Mouse (Mus musculus): ENCODE results near the gene Tanc2.
A peak's percentile ranks its signal among the peaks of the same experiment; 100 is the strongest.

Gene Tanc2

DNA sequence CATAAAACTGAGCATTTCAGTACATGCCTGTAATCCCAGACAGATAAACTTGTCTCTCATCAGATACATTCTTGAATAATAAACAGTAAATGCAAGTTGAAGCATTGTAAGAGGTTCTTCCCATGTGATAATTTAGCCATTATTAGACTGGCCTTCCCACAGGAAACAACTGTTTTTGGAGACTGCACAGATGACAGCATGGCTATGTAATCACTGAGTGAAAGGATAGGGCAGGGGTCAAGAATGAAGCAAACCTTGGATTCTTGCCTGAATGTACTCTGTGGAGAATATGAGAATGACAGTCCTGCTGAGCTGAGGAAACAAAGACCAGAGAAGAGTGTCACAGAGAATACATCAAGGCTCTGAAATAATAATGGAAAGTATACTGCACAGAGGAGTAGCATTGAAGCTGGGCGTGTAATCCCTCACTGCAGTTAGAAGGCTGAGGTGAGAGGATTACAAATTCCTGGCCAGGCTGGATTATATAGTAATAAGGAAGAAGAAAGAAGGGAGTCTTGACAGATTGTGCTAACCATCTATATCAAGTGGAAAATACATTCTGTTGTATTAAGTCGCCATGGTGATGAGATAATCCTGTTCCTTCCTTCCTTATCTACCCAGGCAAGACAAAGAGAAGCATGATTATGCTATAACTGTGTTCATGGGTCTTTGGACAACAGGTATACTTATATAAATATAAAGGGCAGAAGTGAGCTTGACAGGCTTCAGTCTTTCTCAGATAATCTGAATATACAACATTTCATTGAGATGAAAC, 159.7 kb downstream of the Tanc2 start:
- TF ChIP-seq GATA4 (IDR thresholded peaks at IDR 0.05; ENCODE audit: insufficient replicate concordance, low read length), result peak; percentile 20; the same call in 1 of the 2 replicates

DNA sequence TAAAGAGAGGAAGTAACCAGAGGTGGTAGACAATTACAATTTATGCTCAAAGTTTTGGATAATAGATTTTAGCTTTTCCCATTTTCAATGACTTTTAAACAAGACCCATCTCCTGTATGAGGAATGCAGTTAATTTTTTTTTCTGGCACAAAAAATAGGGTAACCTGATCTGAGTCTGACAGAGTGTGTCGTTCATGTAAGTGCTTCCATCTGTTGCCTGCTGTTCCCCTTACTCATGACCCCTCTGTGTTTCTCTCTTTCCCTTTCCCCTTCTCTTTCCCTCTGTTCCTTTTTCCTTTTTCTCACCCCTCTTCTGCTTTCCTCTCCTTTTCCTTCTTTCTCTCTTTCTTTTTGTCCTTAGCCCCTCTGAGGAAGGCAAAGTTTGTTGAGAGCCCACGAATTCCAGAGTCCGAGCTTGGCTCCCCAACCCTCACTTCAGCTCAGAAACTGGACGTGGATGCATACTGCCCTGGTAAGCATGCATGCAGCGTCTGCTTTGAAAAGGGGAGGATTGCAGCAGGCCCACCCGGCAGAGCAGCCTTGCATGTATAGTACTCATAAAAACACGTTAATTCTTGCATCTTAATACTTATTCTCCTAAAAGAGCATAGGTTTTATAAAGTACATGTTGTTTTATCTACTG, 168.9 kb downstream of the Tanc2 start:
- no peak for TF ChIP-seq GATA4 (IDR thresholded peaks at IDR 0.05; ENCODE audit: insufficient replicate concordance, low read length)

DNA sequence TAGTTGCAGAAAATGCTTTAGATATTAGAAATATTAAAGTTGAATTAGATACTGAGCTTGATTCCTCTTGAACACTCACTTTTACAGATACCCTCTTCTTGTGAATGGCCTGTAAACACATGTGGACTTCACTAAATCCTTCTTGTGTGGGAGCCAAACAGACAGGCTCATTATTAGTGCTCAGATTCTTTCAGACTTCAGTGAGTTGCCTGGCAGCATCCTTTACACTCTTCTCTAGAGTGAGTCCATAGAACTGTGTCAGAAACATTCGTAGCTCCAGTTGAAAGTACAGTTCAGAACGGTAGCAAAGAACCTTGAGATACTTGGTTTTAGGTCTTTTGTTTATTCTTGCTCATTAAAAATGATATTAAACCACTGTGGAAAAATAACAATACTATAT, 169.6 kb downstream of the Tanc2 start:
- no peak for TF ChIP-seq GATA4 (IDR thresholded peaks at IDR 0.05; ENCODE audit: insufficient replicate concordance, low read length)

DNA sequence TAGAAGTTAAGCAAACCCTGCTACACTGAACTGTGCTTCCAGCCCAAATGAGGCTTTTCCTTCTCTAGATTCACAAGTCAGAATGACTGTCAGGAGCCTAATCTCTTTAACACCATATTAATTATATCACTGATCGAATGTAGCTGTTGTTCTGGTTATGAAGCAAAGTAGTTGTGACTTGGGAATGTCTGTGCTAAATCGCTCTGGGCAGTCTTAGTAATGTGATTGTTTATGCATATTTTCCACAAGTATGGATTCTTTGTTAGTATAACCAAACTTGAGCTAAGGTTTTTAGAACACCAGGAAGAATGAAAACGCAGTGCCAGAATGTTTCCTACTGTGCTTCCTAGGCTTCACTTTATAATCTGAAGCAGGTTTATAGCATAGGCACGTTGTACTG, 170.6 kb downstream of the Tanc2 start:
- no peak for TF ChIP-seq GATA4 (IDR thresholded peaks at IDR 0.05; ENCODE audit: insufficient replicate concordance, low read length)

DNA sequence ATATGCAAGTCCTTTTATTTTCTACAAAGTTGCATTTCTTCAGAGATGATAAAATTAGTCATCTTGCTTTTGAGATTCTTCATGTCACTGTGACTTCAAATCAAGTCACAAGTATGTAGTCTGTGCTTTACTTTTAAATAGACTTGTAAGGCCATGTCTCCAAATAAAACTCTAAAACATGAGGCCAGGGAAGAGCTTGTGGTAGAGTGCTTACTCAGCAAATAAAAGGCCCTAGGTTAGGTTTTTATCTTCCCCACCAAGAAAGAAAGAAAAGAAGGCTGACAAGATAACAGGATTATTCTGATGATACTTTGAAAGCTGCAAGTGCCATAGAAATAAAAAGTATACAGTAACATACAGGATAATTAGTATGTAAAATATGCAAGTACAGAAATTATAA, 188.0 kb downstream of the Tanc2 start:
- TF ChIP-seq GATA4 (IDR thresholded peaks at IDR 0.05; ENCODE audit: insufficient replicate concordance, low read length), result no peak

DNA sequence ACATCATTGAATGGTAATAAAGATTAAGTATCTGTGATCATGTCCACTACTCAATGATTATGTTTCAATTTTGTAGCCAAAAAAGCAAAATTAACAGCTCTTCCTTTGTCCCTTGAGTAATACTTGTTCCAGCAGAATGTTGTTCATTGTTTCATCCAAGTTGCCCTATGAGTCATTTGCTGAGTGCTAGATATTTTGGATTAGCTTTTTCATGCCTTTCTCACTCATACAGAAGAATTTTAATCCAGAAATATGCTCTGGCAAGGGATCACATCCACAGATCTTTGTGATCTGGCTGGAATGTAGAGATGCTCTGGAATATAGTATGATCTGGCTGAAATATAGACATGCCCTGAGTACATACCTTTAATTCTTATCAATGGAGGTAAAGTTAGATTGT, 202.7 kb downstream of the Tanc2 start:
- no peak for TF ChIP-seq GATA4 (IDR thresholded peaks at IDR 0.05; ENCODE audit: insufficient replicate concordance, low read length)

DNA sequence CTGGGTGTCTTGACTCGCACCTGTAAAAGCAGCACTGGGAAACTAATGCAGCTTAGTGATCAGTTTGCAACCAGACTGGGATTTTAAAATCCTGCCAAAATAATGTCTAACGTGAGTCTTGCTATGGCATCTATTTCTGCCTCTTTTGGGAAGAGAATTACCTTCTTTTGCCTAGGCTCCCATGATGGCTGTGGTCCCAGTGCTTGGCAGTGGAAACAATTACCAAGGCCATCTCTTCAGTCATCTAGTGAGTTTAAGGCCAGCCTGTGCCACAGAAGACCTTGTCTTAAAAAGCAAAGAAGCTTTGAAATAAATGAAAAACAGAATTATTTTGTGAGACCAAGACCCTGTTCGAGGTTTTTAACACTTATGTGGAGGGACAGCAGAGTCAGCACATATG, 213.9 kb downstream of the Tanc2 start:
- no peak for TF ChIP-seq GATA4 (IDR thresholded peaks at IDR 0.05; ENCODE audit: insufficient replicate concordance, low read length)

DNA sequence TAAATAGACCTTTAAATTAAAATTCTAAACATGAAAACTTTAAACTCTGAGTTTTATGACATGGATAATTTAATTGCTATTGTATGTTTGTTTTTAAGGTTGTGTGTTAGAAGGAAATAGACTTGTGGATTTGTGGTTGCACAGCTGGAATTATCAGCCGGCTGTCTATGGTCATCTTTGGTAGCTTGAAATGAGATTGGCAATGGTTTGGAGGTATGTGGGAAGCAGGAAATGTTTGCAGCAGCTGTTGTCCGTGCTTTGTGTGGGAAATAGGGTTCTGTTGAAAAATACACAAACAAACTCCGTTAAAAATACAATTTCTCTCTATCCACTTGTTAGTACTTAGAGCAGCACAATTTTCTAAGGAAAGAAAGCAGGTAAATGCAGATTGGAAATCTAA, 215.0 kb downstream of the Tanc2 start:
- no peak for TF ChIP-seq GATA4 (IDR thresholded peaks at IDR 0.05; ENCODE audit: insufficient replicate concordance, low read length)

DNA sequence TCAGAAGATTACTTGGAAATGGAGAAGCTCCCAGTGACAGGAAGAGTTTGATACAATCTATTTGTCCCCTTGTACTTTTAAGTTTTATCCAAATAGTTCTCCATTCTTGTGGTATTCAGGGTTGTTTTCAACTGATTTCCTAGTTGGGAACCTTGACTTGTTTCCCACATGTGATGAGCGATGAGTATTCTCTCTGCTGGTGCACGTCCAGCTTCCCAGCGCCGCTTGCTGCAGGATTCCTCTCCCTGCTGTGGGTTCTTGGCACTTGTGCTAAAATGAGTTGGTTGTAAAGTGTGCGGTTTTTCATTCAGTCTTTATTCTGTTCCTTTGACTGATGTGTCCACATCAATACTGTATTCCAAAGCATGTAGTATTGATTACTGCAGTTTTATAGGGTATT, 217.3 kb downstream of the Tanc2 start:
- no peak for TF ChIP-seq GATA4 (IDR thresholded peaks at IDR 0.05; ENCODE audit: insufficient replicate concordance, low read length)

DNA sequence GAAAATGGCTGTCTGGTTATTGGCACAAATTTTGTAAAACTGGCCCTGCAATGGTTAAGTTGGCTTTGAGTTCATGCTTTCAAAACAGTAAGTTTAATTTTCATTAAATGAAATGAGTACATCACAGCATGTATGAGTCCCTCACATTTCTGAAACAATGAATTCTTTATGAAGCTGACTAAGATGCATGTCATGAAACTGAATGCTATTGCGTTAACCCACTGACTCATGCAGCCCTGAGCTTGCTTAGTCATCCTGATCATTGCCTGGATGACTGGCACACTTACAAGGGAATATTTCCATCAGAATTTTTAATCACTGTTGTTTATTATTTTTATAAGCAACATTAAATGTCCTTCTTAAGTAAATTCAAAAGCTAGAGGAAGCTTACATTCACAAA, 233.5 kb downstream of the Tanc2 start:
- TF ChIP-seq GATA4 (IDR thresholded peaks at IDR 0.05; ENCODE audit: insufficient replicate concordance, low read length), result no peak

DNA sequence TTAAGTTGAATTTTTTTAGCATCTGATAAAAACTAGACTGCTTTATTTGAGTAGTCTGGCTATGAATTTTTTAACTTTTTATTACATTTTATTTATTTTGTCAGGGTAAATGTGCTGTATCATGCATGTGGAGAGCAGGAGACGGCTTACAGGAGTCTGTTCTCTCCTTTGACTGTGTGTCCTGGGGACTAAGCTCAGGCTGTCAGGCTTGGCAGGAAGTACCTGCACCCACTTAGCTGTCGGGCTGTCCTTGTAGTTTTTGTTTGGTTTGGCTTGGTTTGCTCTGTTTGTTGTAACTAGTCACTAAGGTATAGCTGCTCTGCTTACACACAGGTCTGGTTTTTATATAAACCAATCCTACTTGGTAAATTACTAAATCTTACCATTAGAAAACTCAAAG, 234.0 kb downstream of the Tanc2 start:
- no peak for TF ChIP-seq GATA4 (IDR thresholded peaks at IDR 0.05; ENCODE audit: insufficient replicate concordance, low read length)

DNA sequence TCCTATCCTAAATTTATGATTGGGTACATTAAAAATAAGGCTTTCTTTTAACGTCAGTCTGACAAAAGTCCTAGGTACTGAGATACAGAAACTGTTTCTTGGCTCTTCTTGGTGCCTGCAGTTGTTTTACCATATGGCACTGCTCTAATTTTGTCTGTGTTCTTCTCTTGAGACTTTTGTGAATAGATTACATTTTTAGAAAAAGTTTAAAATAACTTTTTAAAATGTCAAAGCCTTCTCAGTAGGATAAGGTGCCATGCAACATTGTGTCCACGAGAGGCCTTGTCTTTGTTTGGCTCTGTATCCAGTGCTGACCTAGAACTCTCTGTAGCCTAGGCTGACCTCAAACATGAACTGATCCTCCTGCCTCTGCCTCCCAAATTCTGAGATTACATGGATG, 238.4 kb downstream of the Tanc2 start:
- TF ChIP-seq GATA4 (IDR thresholded peaks at IDR 0.05; ENCODE audit: insufficient replicate concordance, low read length), result no peak

DNA sequence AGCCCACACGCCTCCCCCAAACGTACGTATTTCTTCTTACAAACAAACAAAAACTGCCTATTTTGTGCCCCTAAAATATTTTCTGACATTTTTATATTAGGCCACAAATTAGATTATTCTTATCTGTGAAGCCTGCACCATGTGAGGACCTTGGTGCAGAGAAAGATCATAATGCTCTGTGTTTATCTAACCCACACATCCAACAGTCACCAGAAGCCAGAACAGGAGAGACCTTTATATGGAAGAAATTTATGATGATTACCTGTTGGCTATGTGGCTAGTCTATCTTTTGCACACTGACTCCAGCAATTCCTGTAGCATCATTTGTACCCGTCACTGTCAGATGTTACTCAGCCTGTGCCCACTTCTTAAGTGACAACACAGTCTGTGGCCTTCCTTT, 245.4 kb downstream of the Tanc2 start:
- TF ChIP-seq GATA4 (IDR thresholded peaks at IDR 0.05; ENCODE audit: insufficient replicate concordance, low read length), result no peak

DNA sequence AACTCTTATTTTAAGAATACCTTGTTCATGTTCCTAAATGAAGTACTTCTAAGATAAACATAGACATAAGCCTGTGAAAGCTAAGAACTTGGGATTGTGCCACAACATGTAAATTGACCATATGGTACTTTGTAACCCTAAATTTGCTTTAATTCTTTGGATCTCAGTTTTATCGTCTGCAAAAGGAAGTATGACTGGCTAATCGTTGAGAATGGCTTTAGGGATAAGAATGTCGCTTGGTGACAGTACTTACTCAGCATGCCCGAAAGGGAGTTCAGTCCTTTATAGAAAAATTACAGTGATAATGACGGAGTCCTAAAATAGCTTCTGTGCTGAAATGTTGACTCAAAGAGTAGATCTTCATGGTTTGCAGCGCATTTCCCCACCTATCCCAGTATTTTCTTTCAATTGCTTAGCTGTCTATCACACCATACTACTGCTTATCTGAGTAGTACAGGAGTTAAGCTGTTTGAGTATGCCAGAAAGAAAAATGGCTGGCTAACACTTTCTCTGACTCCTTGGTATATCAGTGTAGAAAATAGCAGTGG, 246.6 kb downstream of the Tanc2 start:
- TF ChIP-seq GATA4 (IDR thresholded peaks at IDR 0.05; ENCODE audit: insufficient replicate concordance, low read length), result no peak

DNA sequence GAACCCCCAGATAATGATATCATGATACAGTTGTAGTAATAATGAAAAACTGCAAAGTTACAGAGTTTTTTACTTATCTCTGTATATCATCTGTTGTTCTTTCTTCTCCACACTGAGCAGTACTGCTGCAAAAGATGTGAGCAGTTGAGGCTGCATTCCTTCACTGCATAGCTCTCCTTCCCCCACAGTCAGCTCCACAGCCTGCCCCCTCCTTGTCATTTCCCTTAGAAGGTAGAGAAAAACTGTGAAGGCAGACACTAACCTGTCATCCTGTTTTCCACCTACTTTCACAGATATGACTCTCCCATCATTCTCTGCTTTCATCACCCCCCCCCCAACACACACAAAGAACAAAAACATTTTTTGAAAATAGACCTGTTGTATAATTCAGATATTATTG, 248.2 kb downstream of the Tanc2 start:
- TF ChIP-seq GATA4 (IDR thresholded peaks at IDR 0.05; ENCODE audit: insufficient replicate concordance, low read length), result no peak

DNA sequence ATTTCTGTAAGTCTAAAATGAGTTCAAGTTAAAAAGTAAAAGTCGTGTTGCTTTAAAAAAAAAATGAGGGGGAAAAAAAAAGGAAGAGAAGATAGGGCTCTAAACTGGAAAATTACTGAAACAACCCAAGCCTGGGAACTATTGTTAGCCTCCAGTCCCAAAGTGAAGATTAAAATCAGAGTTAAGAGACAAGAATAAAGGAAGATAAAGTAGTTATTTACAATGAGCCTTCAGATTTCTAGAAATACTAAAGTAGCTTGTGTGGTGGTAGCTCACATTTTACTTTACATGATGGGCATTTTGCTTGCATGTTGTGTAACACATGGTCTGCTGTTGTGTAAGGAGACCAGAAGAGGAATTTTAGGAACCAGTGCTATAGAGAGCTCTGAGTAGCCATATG, 256.1 kb downstream of the Tanc2 start:
- TF ChIP-seq GATA4 (IDR thresholded peaks at IDR 0.05; ENCODE audit: insufficient replicate concordance, low read length), result no peak

Measured in liver, adult (tissue).